Mouse (Mus musculus) R1 (cell line): ENCODE measurements at regions not wholly inside any gene's neighbourhood (a gene's known extent, or its start where the extent isn't known, plus 50 kb on each side); places are given as distances from the start of the nearest gene placed in this dataset.
A peak's percentile ranks its signal among the peaks of the same experiment; 100 is the strongest.

Experiments
- DNase-seq: peaks from one replicate; pipeline ENCODE4 v3.0.0-alpha.2; 2018; ENCODE audit warnings: low read depth, low spot score

GRCm38 (mm10) chr16:60941767-60942166, 336.4 kb upstream of the Epha6 start:
- peak; percentile 59 for DNase-seq
